8 mouse cellular contexts compared by ENCODE assay signal in genomic region chr17:26068024-26068830, GRCm38 (mm10). TPM values are rescaled to one million over a fixed set of nuclear protein-coding genes. Genes with fewer than 3 reads are reported as not detected.
DNase-seq lines count a peak whose midpoint lies in the region; ATAC-seq and TF ChIP-seq lines count a peak whose summit lies in the region.

No protein-coding gene starts in this region.

- peak; percentile 93 for DNase-seq in heart, adult 11 months
- DNase-seq in heart, adult 8-10 months (ENCODE audit: low spot score), result no peak
- DNase-seq in NIH3T3 (ENCODE audit: low read depth), result peak; percentile 39
- DNase-seq in liver, postnatal 0 days, result no peak
- DNase-seq in retina, embryonic 14.5 days (ENCODE audit: low spot score), result peak; percentile 35

- TF ChIP-seq EP300 in liver, postnatal 0 days (IDR thresholded peaks at IDR 0.05; ENCODE audit: low read depth), result no peak

- no peaks in the 10 kb centered on the region for H3K9me3 ChIP-seq in forebrain, embryonic 13.5 days (replicated peaks)
- no peaks in the 10 kb centered on the region for H3K9me3 ChIP-seq in hindbrain, embryonic 12.5 days (replicated peaks)
- no peaks in the 10 kb centered on the region for H3K9me3 ChIP-seq in liver, postnatal 0 days (ENCODE audit: low read length)

- WGBS in forebrain, embryonic 13.5 days, result under 1% methylated on average over 44 of the region's 44 CpGs
- 2% methylated on average over 44 of the region's 44 CpGs for WGBS in hindbrain, embryonic 12.5 days
- 4% methylated on average over 44 of the region's 44 CpGs for WGBS in liver, postnatal 0 days (ENCODE audit: insufficient replicate concordance)

- H3K4me1 ChIP-seq in forebrain, embryonic 13.5 days, result peaks cover 57% of the 10 kb centered on the region
- peaks cover 53% of the 10 kb centered on the region for H3K4me1 ChIP-seq in hindbrain, embryonic 12.5 days
- H3K4me1 ChIP-seq in liver, postnatal 0 days (ENCODE audit: insufficient read depth), result peaks cover 24% of the 10 kb centered on the region

- no peak for ATAC-seq in forebrain, embryonic 13.5 days
- ATAC-seq in hindbrain, embryonic 12.5 days (ENCODE audit: low FRiP score), result no peak
- no peak for ATAC-seq in liver, postnatal 0 days
- no peak for ATAC-seq in erythroid progenitor cell, adult 5-6 weeks (replicated peaks; ENCODE audit: low FRiP score, poor library complexity, severe bottlenecking)

- peaks cover 9% of the 10 kb centered on the region for H3K27me3 ChIP-seq in forebrain, embryonic 13.5 days
- peaks cover 13% of the 10 kb centered on the region; the same call in 1 of the 2 replicates for H3K27me3 ChIP-seq in hindbrain, embryonic 12.5 days
- peaks cover 33% of the 10 kb centered on the region for H3K27me3 ChIP-seq in liver, postnatal 0 days (ENCODE audit: insufficient read depth, low read length)

- peak overlapping the region; percentile 89 for H3K4me3 ChIP-seq in forebrain, embryonic 13.5 days
- peak overlapping the region; percentile 74 for H3K4me3 ChIP-seq in hindbrain, embryonic 12.5 days
- peak overlapping the region; percentile 70 for H3K4me3 ChIP-seq in liver, postnatal 0 days (ENCODE audit: low read depth, low read length)

- H3K27ac ChIP-seq in forebrain, embryonic 13.5 days, result peak overlapping the region; percentile 89; the same call in 1 of the 2 replicates
- H3K27ac ChIP-seq in hindbrain, embryonic 12.5 days, result peak overlapping the region; percentile 94; the same call in 1 of the 2 replicates
- no peak overlapping the region for H3K27ac ChIP-seq in liver, postnatal 0 days (ENCODE audit: low read depth)

- H3K4me2 ChIP-seq in forebrain, embryonic 13.5 days, result peak overlapping the region; percentile 98
- H3K4me2 ChIP-seq in hindbrain, embryonic 12.5 days (replicated peaks), result peak overlapping the region; percentile 100
- peak overlapping the region; percentile 97 for H3K4me2 ChIP-seq in liver, postnatal 0 days (ENCODE audit: low read depth, low read length)

- H3K9ac ChIP-seq in forebrain, embryonic 13.5 days, result peak overlapping the region; percentile 95
- H3K9ac ChIP-seq in hindbrain, embryonic 12.5 days, result peak overlapping the region; percentile 85
- H3K9ac ChIP-seq in liver, postnatal 0 days (replicated peaks), result peak overlapping the region; percentile 56

- peaks cover 22% of the 10 kb centered on the region for H3K36me3 ChIP-seq in forebrain, embryonic 13.5 days (ENCODE audit: poor library complexity, severe bottlenecking)
- peaks cover 15% of the 10 kb centered on the region for H3K36me3 ChIP-seq in hindbrain, embryonic 12.5 days
- no peaks in the 10 kb centered on the region for H3K36me3 ChIP-seq in liver, postnatal 0 days (replicated peaks; ENCODE audit: insufficient read depth, low read length)

- TF ChIP-seq CTCF in liver, postnatal 0 days (IDR thresholded peaks at IDR 0.05; ENCODE audit: low read depth), result no peak

RNA-seq across cellular contexts. Expression of gene Rab11fip3, which starts 1.1 kb away (rescaled TPM):
- total RNA-seq in heart, adult 8-10 months (2022), result 10 to 100 TPM; 30.0 to 33.6 (median 32.2) TPM
- 22.7 and 24.4 TPM in 2 replicates for polyA plus RNA-seq in forebrain, embryonic 13.5 days (2015; fragmentation: Nextera tagmentation; extraction: Ambion mirVana)
- 37.1 and 42.8 TPM in 2 replicates for polyA plus RNA-seq in hindbrain, embryonic 12.5 days (2016; fragmentation: Nextera tagmentation; extraction: Ambion mirVana)
- 1.7 TPM in 2 replicates for polyA plus RNA-seq in liver, postnatal 0 days (2015; fragmentation: Nextera tagmentation; extraction: Ambion mirVana)
- total RNA-seq in erythroid progenitor cell, adult 5-6 weeks (2015; ENCODE audit: low replicate concordance), result not detected in 2 replicates
- 0.26 TPM in 1 of 2 replicates, not detected in the other for total RNA-seq in erythroid progenitor cell, adult 5-6 weeks (2017; ENCODE audit: low replicate concordance)

RNA-seq across cellular contexts. Expression of gene Decr2, which starts 21.9 kb away (rescaled TPM):
- total RNA-seq in heart, adult 8-10 months (2022), result 10 to 100 TPM; 10.2 to 11.2 (median 11.0) TPM
- polyA plus RNA-seq in forebrain, embryonic 13.5 days (2015; fragmentation: Nextera tagmentation; extraction: Ambion mirVana), result 25.8 and 25.9 TPM in 2 replicates
- 33.1 and 33.8 TPM in 2 replicates for polyA plus RNA-seq in hindbrain, embryonic 12.5 days (2016; fragmentation: Nextera tagmentation; extraction: Ambion mirVana)
- 142 and 151 TPM in 2 replicates for polyA plus RNA-seq in liver, postnatal 0 days (2015; fragmentation: Nextera tagmentation; extraction: Ambion mirVana)
- 1.8 TPM in 1 of 2 replicates, not detected in the other for total RNA-seq in erythroid progenitor cell, adult 5-6 weeks (2015; ENCODE audit: low replicate concordance)
- total RNA-seq in erythroid progenitor cell, adult 5-6 weeks (2017; ENCODE audit: low replicate concordance), result 1.4 TPM in 1 of 2 replicates, not detected in the other

RNA-seq across cellular contexts. Expression of gene Nme4, which starts 27.2 kb away (rescaled TPM):
- 1 to 10 TPM; 5.0 to 7.6 (median 5.9) TPM for total RNA-seq in heart, adult 8-10 months (2022)
- polyA plus RNA-seq in forebrain, embryonic 13.5 days (2015; fragmentation: Nextera tagmentation; extraction: Ambion mirVana), result 53.0 and 55.8 TPM in 2 replicates
- 50.4 and 52.9 TPM in 2 replicates for polyA plus RNA-seq in hindbrain, embryonic 12.5 days (2016; fragmentation: Nextera tagmentation; extraction: Ambion mirVana)
- polyA plus RNA-seq in liver, postnatal 0 days (2015; fragmentation: Nextera tagmentation; extraction: Ambion mirVana), result 13.9 and 17.7 TPM in 2 replicates
- total RNA-seq in erythroid progenitor cell, adult 5-6 weeks (2015; ENCODE audit: low replicate concordance), result 3.6 and 5.9 TPM in 2 replicates
- total RNA-seq in erythroid progenitor cell, adult 5-6 weeks (2017; ENCODE audit: low replicate concordance), result 3.4 TPM in 1 of 2 replicates, not detected in the other

RNA-seq across cellular contexts. Expression of gene Tmem8, which starts 44.9 kb away (rescaled TPM):
- total RNA-seq in heart, adult 8-10 months (2022), result 1 to 10 TPM; 6.0 to 7.0 (median 6.2) TPM
- polyA plus RNA-seq in forebrain, embryonic 13.5 days (2015; fragmentation: Nextera tagmentation; extraction: Ambion mirVana), result 1.5 and 1.9 TPM in 2 replicates
- polyA plus RNA-seq in hindbrain, embryonic 12.5 days (2016; fragmentation: Nextera tagmentation; extraction: Ambion mirVana), result 2.9 and 3.0 TPM in 2 replicates
- 2.5 and 2.6 TPM in 2 replicates for polyA plus RNA-seq in liver, postnatal 0 days (2015; fragmentation: Nextera tagmentation; extraction: Ambion mirVana)
- total RNA-seq in erythroid progenitor cell, adult 5-6 weeks (2015; ENCODE audit: low replicate concordance), result 13.0 and 13.8 TPM in 2 replicates
- 6.7 and 8.9 TPM in 2 replicates for total RNA-seq in erythroid progenitor cell, adult 5-6 weeks (2017; ENCODE audit: low replicate concordance)

RNA-seq across cellular contexts. Expression of gene Mrpl28, which starts 55.1 kb away (rescaled TPM):
- 100 to 1,000 TPM; 160 to 201 (median 177) TPM for total RNA-seq in heart, adult 8-10 months (2022)
- 230 and 241 TPM in 2 replicates for polyA plus RNA-seq in forebrain, embryonic 13.5 days (2015; fragmentation: Nextera tagmentation; extraction: Ambion mirVana)
- polyA plus RNA-seq in hindbrain, embryonic 12.5 days (2016; fragmentation: Nextera tagmentation; extraction: Ambion mirVana), result 171 and 184 TPM in 2 replicates
- 81.9 and 85.9 TPM in 2 replicates for polyA plus RNA-seq in liver, postnatal 0 days (2015; fragmentation: Nextera tagmentation; extraction: Ambion mirVana)
- 32.3 and 39.3 TPM in 2 replicates for total RNA-seq in erythroid progenitor cell, adult 5-6 weeks (2015; ENCODE audit: low replicate concordance)
- 27.6 and 30.9 TPM in 2 replicates for total RNA-seq in erythroid progenitor cell, adult 5-6 weeks (2017; ENCODE audit: low replicate concordance)

Comparison
In these comparisons a context has a peak if more than half of its experiments do, and no peak if none do; other contexts are left out.
1. DNase-seq: peak in heart, adult 11 months (single experiment), NIH3T3 (single experiment) and retina, embryonic 14.5 days (single experiment); none in heart, adult 8-10 months (single experiment) and liver, postnatal 0 days (single experiment).
2. Peak in every context shown above with its lines, with median percentiles within 50 percentile points of each other: H3K4me2 ChIP-seq, H3K4me3 ChIP-seq and H3K9ac ChIP-seq.